Comparison of ENCODE assay signal across 8 mouse cellular contexts in the genomic region with DNA sequence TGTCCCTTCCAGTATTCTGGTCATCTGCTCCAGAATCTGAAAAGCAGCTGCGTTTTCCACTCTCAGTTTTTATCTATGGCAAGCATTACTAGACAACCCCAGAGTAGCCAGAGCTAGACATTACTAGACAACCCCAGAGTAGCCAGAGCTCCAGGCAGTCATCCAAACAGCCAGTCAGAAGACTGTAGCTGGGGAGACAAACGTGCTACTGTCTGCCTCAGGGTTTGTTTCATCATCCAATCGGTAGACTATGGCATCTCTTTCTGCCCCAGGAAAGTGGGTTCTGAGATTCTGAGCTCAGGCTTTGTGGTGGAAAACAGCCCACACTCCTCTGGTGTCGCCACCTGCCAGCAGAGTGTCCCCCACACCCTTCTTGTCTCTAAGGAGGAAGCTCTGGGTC. TPM values are rescaled to one million over a fixed set of nuclear protein-coding genes. Genes with fewer than 3 reads are reported as not detected.
DNase-seq lines count a peak whose midpoint lies in the region; ATAC-seq and TF ChIP-seq lines count a peak whose summit lies in the region.

No protein-coding gene starts in this region.

- TF ChIP-seq CTCF in bone marrow, adult 2 months (IDR thresholded peaks at IDR 0.05; ENCODE audit: control insufficient read depth, insufficient read depth, low read length), result no peak

- peak; percentile 61 for DNase-seq in CD4-positive, CD25-positive, alpha-beta regulatory T cell, adult 2 months (ENCODE audit: low read depth, low spot score)
- peak; percentile 31 for DNase-seq in fat pad, adult 2 months (ENCODE audit: extremely low read depth, low read depth, low spot score)
- DNase-seq in kidney, postnatal 10 days, result peak; percentile 62
- peak; percentile 15 for DNase-seq in ovary, postnatal 10 days (ENCODE audit: low spot score)
- no peak for DNase-seq in thymus, postnatal 36 days

- H3K4me2 ChIP-seq in heart, embryonic 16.5 days (ENCODE audit: low read depth, low read length), result peak overlapping the region; percentile 43
- H3K4me2 ChIP-seq in lung, embryonic 15.5 days, result peak overlapping the region; percentile 42

- H3K9ac ChIP-seq in heart, embryonic 16.5 days (ENCODE audit: low read length), result no peak overlapping the region
- H3K9ac ChIP-seq in lung, embryonic 15.5 days, result no peak overlapping the region

- whole genome bisulfite sequencing in bone marrow, adult 2 months, result 8% methylated on average over 4 of the region's 4 CpGs
- 23% methylated on average over 4 of the region's 4 CpGs for WGBS in heart, embryonic 16.5 days
- 20% methylated on average over 4 of the region's 4 CpGs for WGBS in lung, embryonic 15.5 days

- no peaks in the 10 kb centered on the region for H3K4me1 ChIP-seq in bone marrow, adult 2 months (ENCODE audit: control insufficient read depth, insufficient read depth, low read length)
- no peaks in the 10 kb centered on the region for H3K4me1 ChIP-seq in heart, embryonic 16.5 days (ENCODE audit: control insufficient read depth, insufficient read depth, low read length)
- no peaks in the 10 kb centered on the region for H3K4me1 ChIP-seq in lung, embryonic 15.5 days

- H3K27me3 ChIP-seq in heart, embryonic 16.5 days (ENCODE audit: control insufficient read depth, insufficient read depth, low read length), result peaks cover 2% of the 10 kb centered on the region; the same call in 1 of the 2 replicates
- no peaks in the 10 kb centered on the region for H3K27me3 ChIP-seq in lung, embryonic 15.5 days

- no peaks in the 10 kb centered on the region for H3K36me3 ChIP-seq in heart, embryonic 16.5 days (ENCODE audit: control insufficient read depth, insufficient read depth)
- no peaks in the 10 kb centered on the region for H3K36me3 ChIP-seq in lung, embryonic 15.5 days

- no peaks in the 10 kb centered on the region for H3K9me3 ChIP-seq in heart, embryonic 16.5 days (replicated peaks; ENCODE audit: control insufficient read depth, low read length)
- no peaks in the 10 kb centered on the region for H3K9me3 ChIP-seq in lung, embryonic 15.5 days

- TF ChIP-seq POLR2A in bone marrow, adult 2 months (IDR thresholded peaks at IDR 0.05; ENCODE audit: borderline replicate concordance, control insufficient read depth, low read depth, low read length), result no peak

- H3K4me3 ChIP-seq in bone marrow, adult 2 months (replicated peaks; ENCODE audit: control insufficient read depth, low read depth, low read length), result no peak overlapping the region
- H3K4me3 ChIP-seq in heart, embryonic 16.5 days (ENCODE audit: low read length), result peak overlapping the region; percentile 33
- peak overlapping the region; percentile 22; the same call in 1 of the 2 replicates for H3K4me3 ChIP-seq in lung, embryonic 15.5 days

- ATAC-seq in heart, embryonic 16.5 days (replicated peaks; ENCODE audit: extremely low read depth, insufficient read depth, low FRiP score), result no peak; the same call in 1 of the 2 replicates
- ATAC-seq in lung, embryonic 15.5 days (ENCODE audit: borderline replicate concordance, extremely low read depth, low FRiP score, low TSS enrichment), result peak; percentile 79; the same call in 1 of the 2 replicates

- H3K27ac ChIP-seq in bone marrow, adult 2 months (ENCODE audit: control insufficient read depth, insufficient read depth, low read depth, low read length, poor library complexity), result 0 out of 2 replicates have a peak overlapping the region, but pooled peaks have one; percentile 19
- H3K27ac ChIP-seq in heart, embryonic 16.5 days (ENCODE audit: low read length), result no peak overlapping the region
- 0 out of 2 replicates have a peak overlapping the region, but pooled peaks have one; percentile 0 for H3K27ac ChIP-seq in lung, embryonic 15.5 days

RNA-seq across cellular contexts. Expression of a gene that starts 23.3 kb away (rescaled TPM):
- 0.82 and 0.86 TPM in 2 replicates for polyA plus RNA-seq in bone marrow, adult 2 months (2011; ENCODE audit: insufficient read depth, insufficient read length, low replicate concordance, missing spikeins)
- polyA plus RNA-seq in heart, embryonic 16.5 days (2015; fragmentation: Nextera tagmentation; extraction: Ambion mirVana), result not detected in 2 replicates
- not detected in 2 replicates for polyA plus RNA-seq in lung, embryonic 15.5 days (2015; fragmentation: Nextera tagmentation; extraction: Ambion mirVana)

RNA-seq across cellular contexts. Expression of a gene that starts 33.4 kb away (rescaled TPM):
- polyA plus RNA-seq in bone marrow, adult 2 months (2011; ENCODE audit: insufficient read depth, insufficient read length, low replicate concordance, missing spikeins), result not detected in 2 replicates
- polyA plus RNA-seq in heart, embryonic 16.5 days (2015; fragmentation: Nextera tagmentation; extraction: Ambion mirVana), result not detected in 2 replicates
- 0.06 TPM in 1 of 2 replicates, not detected in the other for polyA plus RNA-seq in lung, embryonic 15.5 days (2015; fragmentation: Nextera tagmentation; extraction: Ambion mirVana)

RNA-seq across cellular contexts. Expression of a gene that starts 45.0 kb away (rescaled TPM):
- polyA plus RNA-seq in bone marrow, adult 2 months (2011; ENCODE audit: insufficient read depth, insufficient read length, low replicate concordance, missing spikeins), result not detected in 2 replicates
- polyA plus RNA-seq in heart, embryonic 16.5 days (2015; fragmentation: Nextera tagmentation; extraction: Ambion mirVana), result not detected in 2 replicates
- polyA plus RNA-seq in lung, embryonic 15.5 days (2015; fragmentation: Nextera tagmentation; extraction: Ambion mirVana), result not detected in 2 replicates

RNA-seq across cellular contexts. Expression of a gene that starts 54.0 kb away (rescaled TPM):
- polyA plus RNA-seq in bone marrow, adult 2 months (2011; ENCODE audit: insufficient read depth, insufficient read length, low replicate concordance, missing spikeins), result not detected in 2 replicates
- 0.22 and 0.37 TPM in 2 replicates for polyA plus RNA-seq in heart, embryonic 16.5 days (2015; fragmentation: Nextera tagmentation; extraction: Ambion mirVana)
- 0.24 and 0.32 TPM in 2 replicates for polyA plus RNA-seq in lung, embryonic 15.5 days (2015; fragmentation: Nextera tagmentation; extraction: Ambion mirVana)

Comparison
In these comparisons a context has a peak if more than half of its experiments do, and no peak if none do; other contexts are left out.
1. DNase-seq: peak in CD4-positive, CD25-positive, alpha-beta regulatory T cell, adult 2 months (single experiment), fat pad, adult 2 months (single experiment), kidney, postnatal 10 days (single experiment) and ovary, postnatal 10 days (single experiment); none in thymus, postnatal 36 days (0 of 2).